Mouse (Mus musculus) testis, adult 2 months (tissue): ENCODE measurements around the gene Tifa.

Experiments used
- CTCF ChIP-seq: fragments of 200-500 bp; IDR thresholded peaks from 2 replicates; pipeline ENCODE4 v1.5.1; 2012; ENCODE audit warnings: low read depth, mild to moderate bottlenecking, inconsistent platforms, low read length, moderate library complexity; ENCODE audit not compliant: control insufficient read depth, insufficient read depth, insufficient replicate concordance
- POLR2A ChIP-seq: fragments of 200-500 bp; IDR thresholded peaks from 2 replicates; pipeline ENCODE4 v1.6.1; 2012; ENCODE audit warnings: low read depth, mild to moderate bottlenecking, inconsistent platforms, low read length, moderate library complexity; ENCODE audit not compliant: control insufficient read depth

DNA sequence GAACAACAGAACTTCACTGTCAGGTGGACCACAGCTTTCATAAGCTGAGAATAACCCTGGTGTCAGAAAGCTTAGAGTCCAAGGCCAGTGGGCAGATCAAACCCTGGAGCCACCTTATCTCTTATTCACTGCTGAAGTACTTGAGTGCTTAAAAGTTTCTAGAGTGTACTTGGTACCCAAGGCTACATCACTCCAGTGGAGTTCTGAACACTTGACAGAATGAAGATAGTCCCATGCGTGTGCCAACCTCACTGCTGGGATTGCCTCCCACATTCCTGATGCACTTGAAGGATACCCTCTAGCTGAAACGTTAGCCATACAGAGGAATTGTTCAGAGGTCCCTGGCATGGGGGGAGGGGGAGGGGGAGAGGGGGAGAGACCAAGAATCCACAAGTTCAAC lies 92.1 kb downstream of the Tifa start:
- TF ChIP-seq POLR2A (no peak), CTCF (no peak)
